Mouse (Mus musculus) liver, embryonic 11.5 days (tissue): ENCODE measurements around the gene Bnc2. TPM values are rescaled to one million over a fixed set of nuclear protein-coding genes. Genes with fewer than 3 reads are reported as not detected.

Source experiments
- ATAC-seq: fragments of 200-750 bp; cut with Nextera tagmentation; replicated peaks from 2 replicates; pipeline ENCODE4 v1.8.0; 2017; ENCODE audit warnings: moderate number of reproducible peaks, mild to moderate bottlenecking, moderate TSS enrichment, moderate library complexity; ENCODE audit not compliant: low FRiP score
- DNase-seq: peaks from one replicate; pipeline ENCODE4 v3.0.0-alpha.2; 2017; ENCODE audit warnings: low spot score
- H3K27ac ChIP-seq: fragments of 300-500 bp; sonication (generic); 2 replicates; pipeline ENCODE4 v1.5.1; 2014; ENCODE audit warnings: mild to moderate bottlenecking, low read depth, low read length, control low read depth
- H3K27me3 ChIP-seq: fragments of 300-500 bp; sonication (generic); replicated peaks from 2 replicates; pipeline ENCODE4 v1.6.1; 2014; ENCODE audit warnings: low read length, mixed read lengths; ENCODE audit not compliant: control insufficient read depth, insufficient read depth
- H3K36me3 ChIP-seq: fragments of 300-500 bp; sonication (generic); 2 replicates; pipeline ENCODE4 v1.6.1; 2014; ENCODE audit warnings: mild to moderate bottlenecking, low read length, moderate library complexity, mixed read lengths; ENCODE audit not compliant: control insufficient read depth, insufficient read depth
- H3K4me1 ChIP-seq: fragments of 300-500 bp; sonication (generic); replicated peaks from 2 replicates; pipeline ENCODE4 v1.6.1; 2014; ENCODE audit warnings: low read length, mixed read lengths; ENCODE audit not compliant: control insufficient read depth, insufficient read depth
- H3K4me2 ChIP-seq: fragments of 300-500 bp; sonication (generic); 2 replicates; pipeline ENCODE4 v1.6.1; 2014; ENCODE audit warnings: mild to moderate bottlenecking, control low read depth, moderate library complexity
- H3K4me3 ChIP-seq: fragments of 300-500 bp; sonication (generic); 2 replicates; pipeline ENCODE4 v1.5.1; 2014; ENCODE audit warnings: low read depth, low read length, control low read depth
- H3K9ac ChIP-seq: fragments of 300-500 bp; sonication (generic); 2 replicates; pipeline ENCODE4 v1.6.1; 2014; ENCODE audit warnings: low read depth, low read length, control low read depth
- H3K9me3 ChIP-seq: fragments of 300-500 bp; sonication (generic); 2 replicates; pipeline ENCODE4 v1.6.1; 2016; ENCODE audit warnings: low read length, inconsistent platforms, mixed read lengths; ENCODE audit not compliant: control insufficient read depth
- WGBS: fragments of 180-500 bp; shearing (Covaris S2); extraction: QIAGEN DNeasy Blood & Tissue Kit; methylation state at CpG from one replicate; pipeline ENCODE4 v1.1.7; 2014; 5-methylcytosine and 5-hydroxymethylcytosine counted together
- polyA plus RNA-seq: library from polyadenylated mRNA; unstranded; fragments of >200 nt; fragmentation: Nextera tagmentation; extraction: Ambion mirVana; gene quantifications from 2 replicates; pipeline ENCODE4 v1.2.1, GENCODE M21; 2014

Gene Bnc2
- polyA plus RNA-seq, 1 experiment from 2014 or later, result 7.0 TPM

- no peak overlapping the region for H3K27ac ChIP-seq
Observed at GRCm38 (mm10) chr4:84352656-84353055, 322.4 kb downstream of the Bnc2 start.

GRCm38 (mm10) chr4:84349536-84349935, 325.5 kb downstream of the Bnc2 start:
- H3K27me3 ChIP-seq, result no peaks in the 10 kb centered on the region
- no peaks in the 10 kb centered on the region for H3K9me3 ChIP-seq
- no peak for DNase-seq
- no peak overlapping the region for H3K9ac ChIP-seq
- 39% methylated on average over 5 of the region's 5 CpGs for WGBS
- H3K27ac ChIP-seq, result no peak overlapping the region
- H3K4me3 ChIP-seq, result no peak overlapping the region
- H3K36me3 ChIP-seq, result no peaks in the 10 kb centered on the region
- no peaks in the 10 kb centered on the region; the same call in 1 of the 2 replicates for H3K4me1 ChIP-seq
- H3K4me2 ChIP-seq, result no peak overlapping the region
- ATAC-seq, result no peak

More at GRCm38 (mm10) chr4:84352656-84353055, 322.4 kb downstream of the Bnc2 start:
- Histone ChIP-seq H3K9ac (no peak overlapping the region), H3K9me3 (no peaks in the 10 kb centered on the region), H3K27me3 (no peaks in the 10 kb centered on the region), H3K36me3 (no peaks in the 10 kb centered on the region), H3K4me3 (no peak overlapping the region), H3K4me2 (no peak overlapping the region), H3K4me1 (no peaks in the 10 kb centered on the region; the same call in 1 of the 2 replicates)
- 39% methylated on average over 2 of the region's 2 CpGs for WGBS
- ATAC-seq (no peak), DNase-seq (no peak)

GRCm38 (mm10) chr4:84339172-84339571, 335.9 kb downstream of the Bnc2 start:
- Histone ChIP-seq H3K4me2 (no peak overlapping the region), H3K4me3 (no peak overlapping the region), H3K36me3 (no peaks in the 10 kb centered on the region), H3K9me3 (no peaks in the 10 kb centered on the region), H3K27ac (no peak overlapping the region), H3K4me1 (no peaks in the 10 kb centered on the region), H3K27me3 (no peaks in the 10 kb centered on the region), H3K9ac (no peak overlapping the region)
- WGBS, result 84% methylated on average over 4 of the region's 4 CpGs
- DNase-seq (no peak), ATAC-seq (no peak)

- H3K4me1 ChIP-seq, result no peaks in the 10 kb centered on the region
- H3K4me3 ChIP-seq, result no peak overlapping the region
- H3K36me3 ChIP-seq, result no peaks in the 10 kb centered on the region
- H3K4me2 ChIP-seq, result no peak overlapping the region
- DNase-seq (no peak), ATAC-seq (no peak)
- H3K9me3 ChIP-seq, result no peaks in the 10 kb centered on the region
- WGBS, result 80% methylated on average over 9 of the region's 9 CpGs
- H3K9ac ChIP-seq, result no peak overlapping the region
- no peak overlapping the region for H3K27ac ChIP-seq
- no peaks in the 10 kb centered on the region for H3K27me3 ChIP-seq
Observed at GRCm38 (mm10) chr4:84331995-84332394, 343.1 kb downstream of the Bnc2 start.

GRCm38 (mm10) chr4:84331450-84331849, 343.6 kb downstream of the Bnc2 start:
- DNase-seq (no peak), ATAC-seq (no peak)
- Histone ChIP-seq H3K36me3 (no peaks in the 10 kb centered on the region), H3K4me2 (no peak overlapping the region), H3K27ac (no peak overlapping the region), H3K27me3 (no peaks in the 10 kb centered on the region), H3K9ac (no peak overlapping the region), H3K4me1 (no peaks in the 10 kb centered on the region), H3K4me3 (no peak overlapping the region), H3K9me3 (no peaks in the 10 kb centered on the region)
- WGBS, result 66% methylated on average over 3 of the region's 3 CpGs

- WGBS, result 92% methylated on average over 4 of the region's 4 CpGs
- ATAC-seq, result no peak
- H3K4me2 ChIP-seq, result no peak overlapping the region
Observed at GRCm38 (mm10) chr4:84330509-84330908, 344.6 kb downstream of the Bnc2 start.

GRCm38 (mm10) chr4:84329651-84330050, 345.4 kb downstream of the Bnc2 start:
- Histone ChIP-seq H3K27ac (no peak overlapping the region), H3K36me3 (no peaks in the 10 kb centered on the region), H3K27me3 (no peaks in the 10 kb centered on the region), H3K9ac (no peak overlapping the region), H3K4me2 (no peak overlapping the region), H3K9me3 (no peaks in the 10 kb centered on the region), H3K4me1 (no peaks in the 10 kb centered on the region), H3K4me3 (no peak overlapping the region)
- WGBS, result 75% methylated on average over 5 of the region's 5 CpGs
- no peak for ATAC-seq
- no peak for DNase-seq

More at GRCm38 (mm10) chr4:84330509-84330908, 344.6 kb downstream of the Bnc2 start:
- Histone ChIP-seq H3K4me1 (no peaks in the 10 kb centered on the region), H3K9me3 (no peaks in the 10 kb centered on the region), H3K4me3 (no peak overlapping the region), H3K27ac (no peak overlapping the region), H3K9ac (no peak overlapping the region), H3K36me3 (no peaks in the 10 kb centered on the region), H3K27me3 (no peaks in the 10 kb centered on the region)
- DNase-seq, result no peak

GRCm38 (mm10) chr4:84324371-84324770, 350.7 kb downstream of the Bnc2 start:
- Histone ChIP-seq H3K4me3 (no peak overlapping the region), H3K27me3 (no peaks in the 10 kb centered on the region), H3K9me3 (no peaks in the 10 kb centered on the region), H3K4me1 (no peaks in the 10 kb centered on the region), H3K27ac (no peak overlapping the region), H3K36me3 (no peaks in the 10 kb centered on the region), H3K4me2 (no peak overlapping the region), H3K9ac (no peak overlapping the region)
- ATAC-seq (no peak), DNase-seq (no peak)
- 79% methylated on average over 4 of the region's 4 CpGs for WGBS

- H3K4me2 ChIP-seq, result no peak overlapping the region
- WGBS, result 22% methylated on average over 2 of the region's 2 CpGs
- H3K36me3 ChIP-seq, result no peaks in the 10 kb centered on the region
- no peaks in the 10 kb centered on the region for H3K9me3 ChIP-seq
- no peak overlapping the region for H3K9ac ChIP-seq
- H3K27me3 ChIP-seq, result no peaks in the 10 kb centered on the region
- no peak for DNase-seq
- no peak overlapping the region for H3K27ac ChIP-seq
- H3K4me3 ChIP-seq, result no peak overlapping the region
- H3K4me1 ChIP-seq, result no peaks in the 10 kb centered on the region
- ATAC-seq, result peak; percentile 85
Observed at GRCm38 (mm10) chr4:84321598-84321997, 353.5 kb downstream of the Bnc2 start.
